Mouse (Mus musculus) heart, postnatal 25 days (tissue): ENCODE data around the gene Pgghg. TPM values are rescaled to one million over a fixed set of nuclear protein-coding genes. Genes with fewer than 3 reads are reported as not detected.

Experiments used
- DNase-seq: peaks from one replicate; pipeline ENCODE4 v3.0.0; 2022; ENCODE audit warnings: low spot score
- intact Hi-C: fragments of 180-260 bp; cut with DNase I; formaldehyde crosslinking; loops from one replicate; pipeline ENCODE4 v1.15.1; 2025
- total RNA-seq, 2 experiments: library from RNA; stranded (reverse); gene quantifications; 2 replicates each; pipeline ENCODE4 v1.2.3; 2021

Gene Pgghg
- total RNA-seq = 1 to 10 TPM; 4.6 to 5.2 TPM

- DNase-seq = peak; percentile 88
- intact Hi-C loops = no loop called here
Measured at GRCm38 (mm10) chr7:140941222-140942051, at the start of gene Pgghg. Gene Pgghg (plus strand): TSS chr7:140941391.

- DNase-seq = no peak
- intact Hi-C loops = no loop called here
Measured at GRCm38 (mm10) chr7:140894031-140894430, 47.2 kb upstream of the Pgghg start.

DNA sequence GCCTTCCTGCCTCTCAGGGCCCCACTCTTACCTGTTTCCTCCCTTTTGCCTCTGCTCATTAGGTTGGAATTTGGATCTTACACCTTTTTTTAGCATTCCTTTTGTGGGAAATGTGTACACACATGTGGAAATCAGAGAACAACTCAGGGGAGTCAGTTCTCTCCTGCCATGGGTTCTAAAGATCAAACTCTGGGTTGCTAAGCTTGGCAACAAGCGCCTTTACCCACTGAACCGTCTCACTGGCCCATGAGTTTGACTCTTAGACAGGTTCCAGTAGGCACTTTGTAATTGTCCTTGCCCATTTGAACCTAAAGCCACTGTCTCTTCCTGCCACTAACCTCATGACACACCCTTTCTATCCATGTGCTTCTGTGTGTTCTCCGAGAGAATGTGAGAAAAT, 46.6 kb upstream of the Pgghg start:
- intact Hi-C loops = no loop called here
- no peak for DNase-seq

- intact Hi-C loops = no loop called here
Measured at GRCm38 (mm10) chr7:140897863-140898262, 43.3 kb upstream of the Pgghg start.

GRCm38 (mm10) chr7:140899121-140899520, 42.1 kb upstream of the Pgghg start:
- no peak for DNase-seq
- intact Hi-C loops = no loop called here

More at GRCm38 (mm10) chr7:140897863-140898262, 43.3 kb upstream of the Pgghg start:
- DNase-seq = no peak

DNA sequence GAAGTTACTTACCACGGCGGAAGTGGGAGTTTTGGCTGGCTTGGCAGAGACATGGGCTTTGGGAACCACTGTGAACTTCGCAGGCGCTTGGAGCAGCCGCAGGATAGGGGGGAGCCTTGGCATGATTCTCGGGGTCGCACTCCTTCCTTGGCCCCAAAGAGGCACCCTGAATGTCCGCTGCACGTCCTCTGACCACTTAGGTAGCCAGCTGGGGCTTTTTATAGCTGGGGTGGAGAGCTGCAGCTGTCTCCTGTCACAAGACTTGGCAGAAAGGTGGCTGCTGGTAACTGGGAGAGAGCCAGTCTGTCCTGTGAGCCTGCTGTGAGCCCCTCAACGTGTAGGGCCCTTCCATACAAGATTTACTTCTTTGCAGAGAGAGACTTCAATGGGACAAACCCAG, 41.0 kb upstream of the Pgghg start, which contains the start of gene Cox8b:
Cox8b (minus strand) TSS at position 227 of the 400 bp plus-strand sequence.
- intact Hi-C loops = no loop called here
- DNase-seq = no peak

- no peak for DNase-seq
- intact Hi-C loops = no loop called here
Measured at GRCm38 (mm10) chr7:140902036-140902875, 38.9 kb upstream of the Pgghg start.

GRCm38 (mm10) chr7:140903212-140903611, 38.0 kb upstream of the Pgghg start:
- DNase-seq = peak; percentile 20
- intact Hi-C loops = loop anchor here (1.0 kb wide), 1 partner anchor 58 kb away; the partner anchor contains the start of gene Scgb1c1

- intact Hi-C loops = loop anchor here (2.0 to 5.0 kb wide), 2 partner anchors 31 to 272 kb away; no protein-coding TSS in a partner anchor
- DNase-seq = no peak
Measured at GRCm38 (mm10) chr7:140905642-140906081, 35.5 kb upstream of the Pgghg start.

DNA sequence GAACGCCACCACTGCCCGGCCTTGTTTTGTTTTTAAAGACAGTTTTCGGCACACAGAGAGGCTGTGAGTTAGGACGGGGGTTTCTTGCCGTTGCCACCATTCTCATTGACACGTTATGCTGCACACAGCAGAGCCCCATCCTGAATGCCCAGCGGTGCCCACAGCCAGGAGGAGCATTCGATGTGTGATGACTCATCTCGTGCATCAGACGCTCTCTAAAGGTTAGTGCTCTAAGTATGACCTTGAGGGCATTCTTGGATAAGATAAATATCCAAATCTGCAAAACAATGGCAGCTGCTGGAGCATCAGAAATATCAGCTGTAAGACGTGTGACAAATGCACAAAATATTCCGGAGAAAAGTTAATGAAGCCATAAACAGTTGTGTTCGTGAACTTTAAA, 34.1 kb upstream of the Pgghg start:
- intact Hi-C loops = loop anchor here (2.0 to 5.0 kb wide), 2 partner anchors 30 to 270 kb away; no protein-coding TSS in a partner anchor
- DNase-seq = no peak

GRCm38 (mm10) chr7:140907697-140908096, 33.5 kb upstream of the Pgghg start:
- DNase-seq = no peak
- intact Hi-C loops = loop anchor here (1.0 to 5.0 kb wide), 4 partner anchors 29 to 270 kb away; no protein-coding TSS in a partner anchor

- DNase-seq = no peak
- intact Hi-C loops = loop anchor here (1.0 to 5.0 kb wide), 3 partner anchors 100 to 269 kb away; no protein-coding TSS in a partner anchor
Measured at GRCm38 (mm10) chr7:140908181-140908580, 33.0 kb upstream of the Pgghg start.

DNA sequence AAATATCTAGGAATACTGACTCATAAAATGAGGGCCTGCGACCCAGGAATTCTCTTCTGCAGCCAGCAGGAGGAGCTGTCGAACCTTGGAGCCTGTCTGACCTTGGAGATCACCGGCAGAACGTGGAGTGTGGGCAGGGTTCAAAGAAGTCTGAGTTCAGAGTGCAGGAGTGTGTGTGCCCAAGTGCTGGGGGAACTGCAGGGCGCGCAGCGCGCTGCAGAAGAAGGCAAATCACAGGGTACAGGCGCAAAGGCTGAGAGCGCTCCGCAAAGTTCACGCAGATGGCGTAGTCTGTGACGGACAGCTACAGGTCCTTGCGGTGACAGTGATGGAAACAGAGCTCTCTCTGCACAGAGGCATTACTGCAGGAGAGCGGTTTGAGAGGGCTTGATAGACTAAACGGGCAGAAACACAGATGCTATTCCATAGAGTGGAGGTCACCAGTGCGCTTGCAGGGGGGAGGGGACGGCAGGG, 32.5 kb upstream of the Pgghg start:
- intact Hi-C loops = loop anchor here (1.0 to 5.0 kb wide), 3 partner anchors 100 to 269 kb away; no protein-coding TSS in a partner anchor
- DNase-seq = peak; percentile 50

DNA sequence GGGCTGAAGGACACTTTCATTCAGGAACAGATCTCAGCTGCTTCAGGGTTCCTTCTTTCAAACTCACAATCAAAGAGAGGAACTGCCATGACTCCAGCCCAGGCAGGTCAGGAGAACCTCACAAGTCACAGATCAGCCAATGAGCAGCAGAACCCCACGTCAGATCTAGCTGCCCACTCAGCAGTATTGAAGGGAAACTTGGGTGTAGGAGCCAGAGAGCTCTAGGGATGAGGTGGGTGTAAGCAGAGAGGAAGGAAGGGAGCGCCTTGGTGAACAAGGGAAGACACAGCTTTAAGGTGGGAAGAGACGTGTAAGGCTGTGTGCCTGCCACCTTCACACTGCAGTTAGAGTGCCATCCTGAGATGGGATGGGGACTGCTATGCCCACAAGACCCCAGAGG, 28.9 kb upstream of the Pgghg start:
- no peak for DNase-seq
- intact Hi-C loops = no loop called here

DNA sequence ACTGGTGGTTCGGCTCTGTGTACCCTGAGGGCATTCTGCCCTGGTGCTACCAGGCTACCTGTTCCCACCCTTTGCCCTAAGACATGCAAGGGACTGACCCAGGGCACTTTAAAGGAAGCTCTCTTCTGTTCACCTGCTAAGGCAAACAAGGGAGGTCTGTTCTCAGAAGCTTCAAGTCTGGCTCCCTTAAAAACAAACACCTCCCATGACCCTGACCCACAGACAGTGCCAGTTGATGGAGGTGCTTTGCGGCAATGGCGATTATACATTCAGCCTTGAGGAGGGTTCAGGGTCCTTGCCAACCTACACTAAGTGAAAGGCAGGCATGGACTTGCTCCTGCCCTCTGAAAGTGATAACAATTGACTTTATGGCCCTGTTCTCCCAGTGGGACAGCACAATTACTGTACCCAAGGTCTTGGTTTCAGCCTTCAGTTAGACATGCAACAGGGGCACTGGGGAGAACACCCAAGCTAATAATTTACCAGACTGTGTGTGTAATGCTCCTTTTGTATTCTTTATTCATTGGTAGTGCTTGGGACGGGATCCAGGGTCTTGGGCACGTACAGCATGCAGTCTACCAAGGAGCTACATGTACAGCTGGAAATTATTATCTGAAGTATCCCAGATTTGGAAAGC, 28.2 kb upstream of the Pgghg start:
- DNase-seq = no peak
- intact Hi-C loops = no loop called here

DNA sequence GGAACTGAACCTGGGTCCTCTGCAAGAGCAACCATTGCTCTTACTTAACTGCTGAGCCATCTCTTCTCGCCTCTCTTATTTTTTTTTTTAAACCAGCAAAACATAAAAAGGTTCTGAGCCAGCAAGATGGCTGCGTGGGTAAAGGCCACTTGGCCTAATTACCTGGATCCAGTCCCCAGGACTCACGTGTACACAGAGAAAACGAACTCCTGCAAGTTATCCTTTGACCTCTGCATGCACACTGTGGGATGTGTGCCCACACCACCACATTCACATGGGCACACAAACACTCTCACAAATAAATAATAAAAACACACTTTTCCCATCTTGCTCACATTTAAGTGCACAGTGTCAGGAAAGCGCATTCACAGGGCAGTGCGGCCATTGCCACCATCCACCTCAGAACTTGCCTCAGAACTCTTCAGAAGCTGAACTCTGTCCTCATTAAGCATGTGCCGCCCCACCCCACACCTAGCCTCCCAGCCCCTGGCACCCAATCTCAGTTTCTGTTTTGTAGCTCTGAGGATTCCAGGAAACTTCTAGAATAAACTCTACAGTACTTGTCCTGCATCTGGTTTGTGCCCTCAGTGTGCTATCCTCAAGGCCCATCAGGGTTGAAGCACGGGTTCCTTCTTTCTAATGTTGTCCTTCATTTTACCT, 27.0 kb upstream of the Pgghg start:
- DNase-seq = no peak
- intact Hi-C loops = no loop called here

DNA sequence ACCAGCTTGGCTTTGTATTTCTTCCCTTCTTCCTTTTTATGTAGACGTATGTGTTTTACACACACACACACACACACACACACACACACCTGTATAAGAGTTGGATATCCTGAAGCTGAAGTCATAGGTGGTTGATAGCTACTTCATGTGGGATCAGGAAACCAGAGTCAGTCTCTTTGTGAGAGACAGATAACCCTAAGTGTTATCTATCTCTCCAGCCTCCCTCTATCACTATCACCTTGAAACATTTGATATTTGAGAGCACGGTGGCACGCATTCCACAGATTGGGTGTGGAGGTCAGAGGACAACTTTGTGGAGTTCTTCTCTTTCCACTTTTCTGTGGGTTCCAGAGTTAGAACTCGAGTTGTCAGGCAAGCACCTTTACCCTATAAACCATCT, 21.3 kb upstream of the Pgghg start:
- intact Hi-C loops = no loop called here
- DNase-seq = no peak

GRCm38 (mm10) chr7:140920418-140921029, 20.7 kb upstream of the Pgghg start, which contains the start of gene Nlrp6:
Gene Nlrp6 (plus strand): TSS chr7:140920902.
- intact Hi-C loops = no loop called here
- no peak for DNase-seq
